Mouse (Mus musculus) forebrain, embryonic 16.5 days (tissue): ENCODE measurements around the gene Gm17654. TPM values are rescaled to one million over a fixed set of nuclear protein-coding genes. Genes with fewer than 3 reads are reported as not detected.
"Not testable (repeated sequence)": the region's sequence is repeated elsewhere in the genome, so short reads cannot be mapped to it uniquely, and the experiment has no call there.

ENCODE experiments used
- ATAC-seq: fragments of 200-750 bp; cut with Nextera tagmentation; 2 replicates; pipeline ENCODE4 v1.8.0; 2017; ENCODE audit warnings: mild to moderate bottlenecking, moderate library complexity
- H3K27ac ChIP-seq: fragments of 300-500 bp; sonication (generic); 2 replicates; pipeline ENCODE4 v1.5.1; 2014; ENCODE audit warnings: low read length, control low read depth
- H3K27me3 ChIP-seq: fragments of 300-500 bp; sonication (generic); replicated peaks from 2 replicates; pipeline ENCODE4 v1.6.1; 2014; ENCODE audit warnings: low read length; ENCODE audit not compliant: control insufficient read depth, insufficient read depth
- H3K36me3 ChIP-seq: fragments of 300-500 bp; sonication (generic); 2 replicates; pipeline ENCODE4 v1.6.1; 2014; ENCODE audit not compliant: control insufficient read depth, insufficient read depth
- H3K4me1 ChIP-seq: fragments of 300-500 bp; sonication (generic); replicated peaks from 2 replicates; pipeline ENCODE4 v1.6.1; 2014; ENCODE audit warnings: low read length; ENCODE audit not compliant: control insufficient read depth, insufficient read depth
- H3K4me2 ChIP-seq: fragments of 300-500 bp; sonication (generic); 2 replicates; pipeline ENCODE4 v1.6.1; 2014; ENCODE audit warnings: mild to moderate bottlenecking, low read length, control low read depth
- H3K4me3 ChIP-seq: fragments of 300-500 bp; sonication (generic); replicated peaks from 2 replicates; pipeline ENCODE4 v1.5.1; 2014; ENCODE audit warnings: mild to moderate bottlenecking, low read length, control low read depth
- H3K9ac ChIP-seq: fragments of 300-500 bp; sonication (generic); replicated peaks from 2 replicates; pipeline ENCODE4 v1.6.1; 2014; ENCODE audit warnings: low read depth, low read length, control low read depth
- H3K9me3 ChIP-seq: fragments of 300-500 bp; sonication (generic); 2 replicates; pipeline ENCODE4 v1.6.1; 2016; ENCODE audit warnings: low read length; ENCODE audit not compliant: control insufficient read depth
- WGBS: fragments of 180-500 bp; shearing (Covaris S2); extraction: QIAGEN DNeasy Blood & Tissue Kit; methylation state at CpG from one replicate; pipeline ENCODE4 v1.1.7; 2014; 5-methylcytosine and 5-hydroxymethylcytosine counted together
- polyA plus RNA-seq: library from polyadenylated mRNA; unstranded; fragments of >200 nt; fragmentation: Nextera tagmentation; extraction: Ambion mirVana; gene quantifications from 2 replicates; pipeline ENCODE4 v1.2.1, GENCODE M21; 2015

The Gm17654 gene
- polyA plus RNA-seq, 1 experiment from 2014 or later: not detected

- not testable (repeated sequence) for ATAC-seq, H3K9me3 ChIP-seq, H3K9ac ChIP-seq, H3K4me1 ChIP-seq, H3K27ac ChIP-seq, H3K36me3 ChIP-seq, H3K27me3 ChIP-seq, H3K4me3 ChIP-seq, H3K4me2 ChIP-seq
- WGBS: 35% methylated on average over 13 of the region's 15 CpGs
These were observed 47.6 kb downstream of the Gm17654 start for GRCm38 (mm10) chr14:43531052-43532010.

Other genes with a start within 250 kb of the Gm17654 start
- not detected in 2 replicates for gene 1700001F09Rik, start 231.3 kb downstream of the Gm17654 start, polyA plus RNA-seq
- gene Gm8138, start 162.8 kb downstream of the Gm17654 start, polyA plus RNA-seq: not detected in 2 replicates
- not detected in 2 replicates for gene Gm5799, start 35.6 kb downstream of the Gm17654 start, polyA plus RNA-seq
- not detected in 2 replicates for gene Gm10375, start 28.9 kb upstream of the Gm17654 start, polyA plus RNA-seq
- not detected in 2 replicates for gene Gm8165, start 98.1 kb upstream of the Gm17654 start, polyA plus RNA-seq
- gene Gm7324, start 118.7 kb upstream of the Gm17654 start, polyA plus RNA-seq: 0.42 and 0.48 TPM in 2 replicates
- not detected in 2 replicates for gene Gm16506, start 148.3 kb upstream of the Gm17654 start, polyA plus RNA-seq
- gene Gm6526, start 168.7 kb upstream of the Gm17654 start, polyA plus RNA-seq: not detected in 2 replicates
- gene Gm8180, start 205.6 kb upstream of the Gm17654 start, polyA plus RNA-seq: not detected in 2 replicates